Mouse (Mus musculus) neural tube, embryonic 11.5 days (tissue): ENCODE results near the gene Ripk3. TPM values are rescaled to one million over a fixed set of nuclear protein-coding genes. Genes with fewer than 3 reads are reported as not detected.
"Not testable (repeated sequence)": the region's sequence is repeated elsewhere in the genome, so short reads cannot be mapped to it uniquely, and the experiment has no call there.

Source experiments
- ATAC-seq: fragments of 200-750 bp; cut with Nextera tagmentation; 2 replicates; pipeline ENCODE4 v1.8.0; 2017; ENCODE audit warnings: moderate number of reproducible peaks, mild to moderate bottlenecking, moderate TSS enrichment, moderate library complexity; ENCODE audit not compliant: insufficient read depth, low FRiP score, low TSS enrichment
- DNase-seq: peaks from one replicate; pipeline ENCODE4 v3.0.0-alpha.2; 2015; ENCODE audit warnings: low spot score
- H3K27ac ChIP-seq: fragments of 300-500 bp; sonication (generic); 2 replicates; pipeline ENCODE4 v1.5.1; 2014; ENCODE audit warnings: low read depth, mild to moderate bottlenecking, low read length
- H3K27me3 ChIP-seq: fragments of 300-500 bp; sonication (generic); 2 replicates; pipeline ENCODE4 v1.6.1; 2014; ENCODE audit warnings: mild to moderate bottlenecking, low read length, mixed read lengths; ENCODE audit not compliant: control insufficient read depth, insufficient read depth
- H3K36me3 ChIP-seq: fragments of 300-500 bp; sonication (generic); 2 replicates; pipeline ENCODE4 v1.6.1; 2014; ENCODE audit warnings: mild to moderate bottlenecking, low read length, moderate library complexity, mixed read lengths; ENCODE audit not compliant: control insufficient read depth, insufficient read depth
- H3K4me1 ChIP-seq: fragments of 300-500 bp; sonication (generic); 2 replicates; pipeline ENCODE4 v1.6.1; 2014; ENCODE audit warnings: low read length, mixed read lengths; ENCODE audit not compliant: control insufficient read depth, insufficient read depth
- H3K4me2 ChIP-seq: fragments of 300-500 bp; sonication (generic); 2 replicates; pipeline ENCODE4 v1.6.1; 2014; ENCODE audit warnings: low read depth, mild to moderate bottlenecking, moderate library complexity
- H3K4me3 ChIP-seq: fragments of 300-500 bp; sonication (generic); 2 replicates; pipeline ENCODE4 v1.5.1; 2014; ENCODE audit warnings: low read depth, low read length
- H3K9ac ChIP-seq: fragments of 300-500 bp; sonication (generic); 2 replicates; pipeline ENCODE4 v1.6.1; 2014; ENCODE audit warnings: mild to moderate bottlenecking, low read length
- H3K9me3 ChIP-seq: fragments of 300-500 bp; sonication (generic); 2 replicates; pipeline ENCODE4 v1.6.1; 2016; ENCODE audit warnings: low read length; ENCODE audit not compliant: control insufficient read depth
- WGBS: fragments of 180-500 bp; shearing (Covaris S2); extraction: QIAGEN DNeasy Blood & Tissue Kit; methylation state at CpG from one replicate; pipeline ENCODE4 v1.1.7; 2014; 5-methylcytosine and 5-hydroxymethylcytosine counted together
- polyA plus RNA-seq: library from polyadenylated mRNA; unstranded; fragments of >200 nt; fragmentation: Nextera tagmentation; extraction: Ambion mirVana; gene quantifications from 2 replicates; pipeline ENCODE4 v1.2.1, GENCODE M21; 2014

The Ripk3 gene
- polyA plus RNA-seq, 1 experiment from 2014 or later = 14.2 TPM

DNA sequence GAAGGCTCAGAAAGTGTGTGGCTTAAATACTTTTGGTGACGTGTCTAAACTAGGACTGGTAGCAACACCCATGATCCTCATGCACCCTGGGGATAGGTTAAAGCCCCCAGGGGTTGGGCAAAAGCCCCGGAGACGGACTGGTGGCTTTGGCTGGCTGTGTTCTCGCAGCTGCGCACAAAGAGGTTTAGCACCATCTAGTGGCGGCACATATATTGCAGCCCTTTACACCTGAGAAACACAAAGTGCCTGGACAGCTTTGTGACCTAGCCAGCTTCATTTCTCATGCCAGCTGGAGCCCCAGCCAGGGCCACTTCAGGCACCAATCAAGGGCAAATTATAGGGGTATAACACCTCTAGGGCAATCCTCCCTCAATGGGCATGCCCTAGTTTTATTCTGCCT lies 28.5 kb downstream of the Ripk3 start:
- 2% methylated on average over 6 of the region's 6 CpGs for WGBS
- not testable (repeated sequence) for H3K27ac ChIP-seq, H3K4me3 ChIP-seq, ATAC-seq, H3K36me3 ChIP-seq, H3K4me1 ChIP-seq, H3K9me3 ChIP-seq, H3K9ac ChIP-seq
- DNase-seq = peak; percentile 80
- Histone ChIP-seq H3K27me3 (peaks cover 34% of the 10 kb centered on the region), H3K4me2 (0 out of 2 replicates have a peak overlapping the region, but pooled peaks have one; percentile 22)

DNA sequence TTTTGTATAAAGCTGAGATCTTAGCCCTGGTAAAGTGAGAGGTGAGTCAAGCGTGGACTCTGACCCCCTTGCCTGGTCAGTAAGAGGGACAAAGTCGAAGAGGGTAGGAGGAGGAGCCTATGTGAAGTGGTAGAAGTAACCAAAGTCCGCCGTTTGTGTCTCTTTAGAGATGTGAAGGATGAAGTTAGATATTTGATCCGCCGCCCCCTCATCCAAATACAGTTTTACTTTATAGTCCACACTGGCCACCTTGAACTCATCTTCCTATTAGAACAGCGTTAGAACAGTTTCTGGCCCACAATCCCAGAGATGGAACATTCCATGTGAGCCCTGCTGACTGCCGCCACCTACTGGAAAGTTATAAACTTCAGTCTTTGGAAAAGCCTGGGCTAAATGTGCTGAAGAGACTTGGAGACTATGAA lies 30.3 kb downstream of the Ripk3 start, which contains the start of gene Cideb:
TSS of gene Cideb (minus strand) at position 96 of the 422 bp plus-strand sequence.
- Histone ChIP-seq H3K4me3 (no peak within 1 kb of the TSS), H3K4me2 (no peak within 1 kb of the TSS)
- WGBS = 21% methylated on average over 8 of the region's 8 CpGs

DNA sequence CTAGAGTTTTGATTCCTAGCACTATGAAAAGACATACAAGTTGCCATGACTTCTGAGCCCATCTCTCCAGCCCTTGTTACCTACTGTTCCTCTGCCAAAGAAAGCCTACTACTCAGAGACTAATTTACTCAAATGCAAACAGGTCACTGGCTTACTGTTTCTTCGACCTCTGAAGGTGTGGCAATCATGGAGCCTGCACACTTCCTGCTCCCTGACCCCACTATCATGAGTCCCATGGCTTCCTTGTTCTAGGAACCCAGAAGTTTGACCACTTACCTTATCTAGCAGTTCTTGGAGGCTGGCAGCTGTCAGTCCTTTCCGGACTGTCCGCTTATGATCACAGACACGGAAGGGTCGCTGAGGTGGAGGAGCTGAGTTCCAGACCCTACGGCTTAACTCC lies 31.1 kb downstream of the Ripk3 start:
- Histone ChIP-seq H3K36me3 (peaks cover 13% of the 10 kb centered on the region), H3K4me1 (no peaks in the 10 kb centered on the region), H3K4me3 (no peak overlapping the region), H3K9ac (no peak overlapping the region), H3K4me2 (no peak overlapping the region), H3K27ac (no peak overlapping the region), H3K27me3 (peaks cover 12% of the 10 kb centered on the region), H3K9me3 (no peaks in the 10 kb centered on the region)
- no peak for DNase-seq
- ATAC-seq = no peak
- WGBS = 91% methylated on average over 6 of the region's 6 CpGs

More for the DNA sequence above, 30.3 kb downstream of the Ripk3 start, which contains the start of gene Cideb:
- Histone ChIP-seq H3K9ac (no peak within 1 kb of the TSS; the same call in 1 of the 2 replicates), H3K36me3 (peaks cover 6% of the 10 kb centered on the region), H3K27ac (no peak within 1 kb of the TSS), H3K9me3 (no peaks in the 10 kb centered on the region), H3K4me1 (no peaks in the 10 kb centered on the region), H3K27me3 (peaks cover 20% of the 10 kb centered on the region)
- DNase-seq = peak; percentile 50
- ATAC-seq = no peak

DNA sequence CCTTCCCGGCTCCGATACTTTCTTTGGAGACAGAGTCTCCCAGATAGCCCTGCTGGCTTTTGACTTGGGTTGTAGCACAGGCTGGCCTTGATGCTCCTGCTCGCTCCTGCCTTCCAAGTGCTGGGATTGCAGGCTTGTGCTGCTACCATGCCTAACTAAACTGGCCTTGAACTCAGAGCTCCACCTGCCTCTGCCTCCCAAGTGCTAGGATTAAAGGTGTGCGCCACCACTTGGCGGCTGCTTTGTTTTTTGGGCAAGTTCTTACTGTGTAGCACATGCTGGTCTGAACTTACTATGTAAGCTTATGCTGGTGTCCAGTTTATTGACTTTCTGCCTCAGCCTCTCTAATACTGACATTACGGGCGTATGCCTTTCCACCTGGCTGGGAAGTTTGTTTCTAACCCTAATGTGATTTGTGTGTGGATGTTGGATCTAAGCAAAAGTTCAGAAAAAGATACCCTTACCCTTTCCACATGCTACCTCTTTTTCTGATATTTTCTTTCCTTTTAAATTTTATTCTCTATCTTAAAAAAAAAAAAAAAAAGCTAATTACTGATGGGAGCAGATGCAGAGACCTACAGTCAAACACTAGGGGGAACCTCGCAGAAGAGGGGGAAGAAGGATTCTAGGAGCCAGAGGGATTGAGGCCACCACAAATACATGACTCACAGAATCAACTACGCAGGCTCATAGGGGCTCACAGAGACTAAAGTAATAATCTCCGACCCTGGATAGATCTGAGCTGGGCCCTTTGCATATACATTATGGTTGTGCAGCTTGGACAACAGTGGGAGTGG lies 41.4 kb downstream of the Ripk3 start:
- Histone ChIP-seq H3K4me2 (no peak overlapping the region), H3K27me3 (no peaks in the 10 kb centered on the region), H3K9ac (no peak overlapping the region), H3K27ac (no peak overlapping the region), H3K4me3 (no peak overlapping the region), H3K4me1 (peaks cover 12% of the 10 kb centered on the region), H3K36me3 (peaks cover 9% of the 10 kb centered on the region), H3K9me3 (no peaks in the 10 kb centered on the region)
- no peak for ATAC-seq
- WGBS = 91% methylated on average over 10 of the region's 10 CpGs
- no peak for DNase-seq

DNA sequence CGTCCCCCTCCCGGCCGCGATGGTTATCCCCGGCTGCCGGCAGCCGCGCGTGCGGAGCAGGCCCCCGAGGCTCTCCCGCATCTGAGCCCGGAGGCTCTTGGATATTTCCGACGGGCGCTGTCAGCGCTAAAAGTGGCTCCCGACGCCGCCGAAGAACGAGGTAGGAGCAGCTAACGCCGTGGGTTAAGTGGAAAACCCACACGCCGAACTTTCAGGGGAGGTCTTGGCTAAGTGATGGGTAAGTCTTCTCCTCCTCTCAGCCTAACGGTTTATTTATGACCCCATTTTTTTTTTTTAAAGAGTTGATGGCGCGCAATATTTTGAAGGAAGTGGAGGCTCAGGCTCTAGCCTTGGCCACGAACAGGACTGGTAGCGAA lies 42.8 kb downstream of the Ripk3 start:
- peaks cover 12% of the 10 kb centered on the region for H3K4me1 ChIP-seq
- no peak for ATAC-seq
- H3K27me3 ChIP-seq = no peaks in the 10 kb centered on the region
- H3K4me3 ChIP-seq = peak overlapping the region; percentile 90
- H3K9me3 ChIP-seq = no peaks in the 10 kb centered on the region
- H3K27ac ChIP-seq = 0 out of 2 replicates have a peak overlapping the region, but pooled peaks have one; percentile 53
- peak overlapping the region; percentile 79 for H3K9ac ChIP-seq
- peaks cover 6% of the 10 kb centered on the region for H3K36me3 ChIP-seq
- DNase-seq = no peak
- 1% methylated on average over 31 of the region's 31 CpGs for WGBS
- H3K4me2 ChIP-seq = peak overlapping the region; percentile 93

DNA sequence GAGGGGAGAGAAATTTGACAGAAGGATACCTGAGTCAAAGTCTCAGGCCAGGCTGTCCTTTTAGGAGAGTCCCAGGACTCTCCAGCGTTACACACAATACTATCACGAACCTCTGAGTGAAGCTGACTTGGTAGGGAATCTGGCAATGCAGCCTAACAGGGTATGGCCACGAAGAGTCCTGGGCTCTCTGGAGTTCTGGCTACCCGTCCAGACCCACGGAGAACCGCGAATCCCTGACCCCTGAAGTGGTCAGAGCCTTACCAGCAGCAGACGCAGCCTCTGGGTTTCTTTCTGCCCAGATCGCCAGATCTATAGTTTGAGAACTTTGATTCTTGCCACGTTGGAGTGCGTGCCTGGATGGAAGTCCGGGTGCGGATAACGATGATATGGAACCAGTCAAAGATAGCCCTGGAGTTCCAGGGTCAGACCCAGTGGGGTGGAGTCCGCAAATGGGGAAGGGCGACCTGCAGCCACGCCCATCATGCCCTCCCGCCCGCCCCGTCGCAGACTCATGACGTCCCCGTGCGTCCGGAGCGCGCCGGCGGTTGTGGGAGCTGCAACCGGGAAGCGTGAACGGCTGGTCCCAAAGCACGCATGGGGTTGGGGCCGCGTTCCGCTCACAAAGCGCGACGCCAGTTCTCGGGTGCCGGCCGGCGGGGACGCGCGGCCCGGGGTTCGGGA lies 43.3 kb downstream of the Ripk3 start, which contains the start of the genes Dhrs1 and Nop9:
TSS of gene Dhrs1 (minus strand) at position 511 of the 681 bp plus-strand sequence.
TSS of gene Nop9 (plus strand) at position 514 of the 681 bp plus-strand sequence.
- peak; percentile 74 for ATAC-seq
- WGBS = 3% methylated on average over 48 of the region's 48 CpGs

DNA sequence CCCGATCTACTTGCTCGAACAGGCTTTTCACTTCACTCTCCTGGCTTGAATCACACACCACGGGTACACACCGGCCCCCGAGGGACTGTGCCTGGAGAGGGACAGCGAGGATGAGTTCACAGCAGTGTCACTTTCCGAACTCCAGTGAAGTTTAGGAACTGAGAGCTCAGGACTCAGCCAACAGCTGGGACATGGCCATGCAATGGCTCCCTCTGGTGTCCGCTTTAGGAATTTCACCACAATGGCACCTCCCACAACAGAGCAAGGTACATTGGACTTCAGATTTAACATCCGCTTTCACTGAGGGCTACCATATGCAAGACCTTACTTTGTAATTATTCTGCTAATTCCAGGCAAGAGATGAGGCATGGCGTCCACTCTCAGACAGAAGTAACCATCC lies 45.0 kb downstream of the Ripk3 start:
- H3K4me1 ChIP-seq = peaks cover 12% of the 10 kb centered on the region
- H3K4me2 ChIP-seq = no peak overlapping the region
- peak; percentile 64; the same call in 1 of the 2 replicates for ATAC-seq
- peak; percentile 84 for DNase-seq
- H3K36me3 ChIP-seq = no peaks in the 10 kb centered on the region
- H3K9ac ChIP-seq = no peak overlapping the region
- no peaks in the 10 kb centered on the region for H3K27me3 ChIP-seq
- H3K27ac ChIP-seq = no peak overlapping the region
- 22% methylated on average over 10 of the region's 10 CpGs for WGBS
- H3K9me3 ChIP-seq = no peaks in the 10 kb centered on the region
- no peak overlapping the region for H3K4me3 ChIP-seq

More for the DNA sequence above, 43.3 kb downstream of the Ripk3 start, which contains the start of the genes Dhrs1 and Nop9:
- peak within 1 kb of the TSS; percentile 93 for H3K4me2 ChIP-seq
- DNase-seq = peak; percentile 85
- peak within 1 kb of the TSS; percentile 90 for H3K4me3 ChIP-seq
- H3K27me3 ChIP-seq = no peaks in the 10 kb centered on the region
- peaks cover 4% of the 10 kb centered on the region; the same call in 1 of the 2 replicates for H3K36me3 ChIP-seq
- 0 out of 2 replicates have a peak within 1 kb of the TSS, but pooled peaks have one; percentile 53 for H3K27ac ChIP-seq
- H3K9ac ChIP-seq = peak within 1 kb of the TSS; percentile 79
- peaks cover 12% of the 10 kb centered on the region for H3K4me1 ChIP-seq
- no peaks in the 10 kb centered on the region for H3K9me3 ChIP-seq

DNA sequence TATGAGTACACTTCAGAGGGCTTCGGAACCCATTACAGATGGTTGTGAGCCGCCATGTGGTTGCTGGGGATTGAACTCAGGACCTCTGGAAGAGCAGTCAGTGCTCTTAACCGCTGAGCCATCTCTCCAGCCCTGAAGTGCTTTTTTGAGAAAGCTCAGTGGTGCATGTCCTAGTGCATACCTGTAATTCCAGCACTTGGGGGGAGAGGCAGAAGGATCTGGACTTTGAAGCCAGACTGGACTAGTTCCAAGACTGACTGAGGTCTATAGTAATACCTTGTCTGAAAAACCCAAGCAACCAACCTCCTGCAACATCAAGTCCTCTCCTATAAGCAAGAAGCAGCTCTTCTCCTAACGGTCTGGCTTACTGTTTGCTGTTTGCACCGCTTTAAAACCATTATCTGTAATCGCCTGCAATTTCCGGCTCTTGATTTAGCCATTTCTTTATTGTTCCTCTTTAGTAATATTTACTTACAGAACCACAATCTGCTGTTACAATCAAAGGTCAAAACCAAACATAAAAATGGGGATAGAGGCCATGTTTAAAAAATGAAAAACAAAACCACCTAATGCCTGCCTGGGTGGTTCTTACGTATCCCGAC lies 51.5 kb downstream of the Ripk3 start:
- Histone ChIP-seq H3K4me3 (no peak overlapping the region), H3K4me2 (no peak overlapping the region), H3K9ac (no peak overlapping the region), H3K27ac (no peak overlapping the region), H3K36me3 (no peaks in the 10 kb centered on the region), H3K9me3 (no peaks in the 10 kb centered on the region), H3K4me1 (no peaks in the 10 kb centered on the region), H3K27me3 (no peaks in the 10 kb centered on the region)
- WGBS = 89% methylated on average over 9 of the region's 9 CpGs
- no peak for ATAC-seq
- DNase-seq = no peak
